ENCODE assay signal across 23 mouse cellular contexts in the genomic region with DNA sequence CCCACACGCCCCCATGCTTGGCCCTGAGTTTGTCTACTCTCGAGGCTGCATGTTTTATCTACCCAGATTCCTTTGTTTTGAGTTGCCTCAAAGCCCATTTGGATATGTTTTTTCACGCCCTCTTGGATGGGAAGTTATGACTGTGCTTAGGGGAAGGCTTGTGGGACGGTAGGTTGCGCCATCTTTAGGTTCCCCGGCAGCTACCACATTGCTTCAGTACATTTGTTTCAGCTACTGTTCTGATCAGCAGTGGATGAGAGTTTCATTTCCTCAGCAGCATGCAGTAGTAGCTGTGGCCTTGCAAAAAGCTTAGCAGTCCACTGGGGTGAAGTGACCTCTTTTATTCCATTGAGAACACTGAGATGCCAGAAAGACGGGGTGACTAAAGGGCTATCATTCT.
DNase-seq lines count a peak whose midpoint lies in the region; ATAC-seq and TF ChIP-seq lines count a peak whose summit lies in the region.
"Had no signal": no experiment of that assay in that cellular context is flagged by ENCODE, and none has a peak within 500 bp of the region (broad histone marks: within the 10 kb centered on the region; RNA-seq: fewer than 3 reads in every experiment).

No protein-coding gene starts in this region.

- no peak for TF ChIP-seq POLR2A in bone marrow macrophage, adult 2 months (IDR thresholded peaks at IDR 0.05; ENCODE audit: borderline replicate concordance, low read depth, low read length)

- H3K27me3 ChIP-seq in liver, embryonic 16.5 days (ENCODE audit: control insufficient read depth, insufficient read depth, low read depth, low read length), result no peaks in the 10 kb centered on the region
- H3K27me3 ChIP-seq in hindbrain, embryonic 16.5 days (replicated peaks; ENCODE audit: control insufficient read depth, insufficient read depth, low read length), result no peaks in the 10 kb centered on the region
- H3K27me3 ChIP-seq: hindbrain, embryonic 15.5 days; limb, embryonic 15.5 days; midbrain, embryonic 15.5 days had no signal

- no peaks in the 10 kb centered on the region for H3K4me1 ChIP-seq in liver, embryonic 16.5 days (ENCODE audit: control insufficient read depth, low read depth, low read length)
- H3K4me1 ChIP-seq in bone marrow macrophage, adult 2 months (ENCODE audit: control insufficient read depth, insufficient read depth, low read length), result peaks cover 27% of the 10 kb centered on the region
- H3K4me1 ChIP-seq in hindbrain, embryonic 16.5 days (ENCODE audit: control insufficient read depth, insufficient read depth, low read depth, low read length), result no peaks in the 10 kb centered on the region
- H3K4me1 ChIP-seq: forebrain, embryonic 10.5 days; heart, embryonic 10.5 days; limb, embryonic 15.5 days had no signal

- no peak overlapping the region for H3K4me3 ChIP-seq in liver, embryonic 16.5 days (ENCODE audit: low read depth, low read length)
- no peak overlapping the region for H3K4me3 ChIP-seq in bone marrow macrophage, adult 2 months (ENCODE audit: insufficient read depth, low read length)
- no peak overlapping the region for H3K4me3 ChIP-seq in hindbrain, embryonic 16.5 days (ENCODE audit: low read length)
- H3K4me3 ChIP-seq: forebrain, embryonic 10.5 days; heart, embryonic 10.5 days; hindbrain, embryonic 15.5 days; left cerebral cortex, adult 2 months; limb, embryonic 15.5 days; midbrain, embryonic 15.5 days had no signal

- 54% methylated on average over 7 of the region's 7 CpGs for WGBS in liver, embryonic 16.5 days (ENCODE audit: insufficient replicate concordance)
- WGBS in hindbrain, embryonic 16.5 days, result 81% methylated on average over 7 of the region's 7 CpGs

- no peaks in the 10 kb centered on the region for H3K36me3 ChIP-seq in liver, embryonic 16.5 days (ENCODE audit: control insufficient read depth, insufficient read depth)
- H3K36me3 ChIP-seq in hindbrain, embryonic 16.5 days (ENCODE audit: control insufficient read depth, insufficient read depth, low read length), result no peaks in the 10 kb centered on the region
- H3K36me3 ChIP-seq: forebrain, embryonic 10.5 days; heart, embryonic 10.5 days; hindbrain, embryonic 15.5 days; limb, embryonic 15.5 days; midbrain, embryonic 15.5 days had no signal

- no peak overlapping the region for H3K9ac ChIP-seq in liver, embryonic 16.5 days (ENCODE audit: low read depth, low read length)
- H3K9ac ChIP-seq in hindbrain, embryonic 16.5 days (ENCODE audit: low read depth, low read length), result no peak overlapping the region
- H3K9ac ChIP-seq: hindbrain, embryonic 15.5 days; limb, embryonic 15.5 days; midbrain, embryonic 15.5 days had no signal

- H3K27ac ChIP-seq in liver, embryonic 16.5 days (ENCODE audit: low read length), result no peak overlapping the region
- H3K27ac ChIP-seq in bone marrow macrophage, adult 2 months (ENCODE audit: insufficient read depth, low read depth, low read length), result peak overlapping the region; percentile 70
- no peak overlapping the region for H3K27ac ChIP-seq in hindbrain, embryonic 16.5 days (ENCODE audit: low read depth, low read length)
- H3K27ac ChIP-seq: forebrain, embryonic 10.5 days; heart, embryonic 10.5 days; hindbrain, embryonic 15.5 days; left cerebral cortex, adult 2 months; limb, embryonic 15.5 days; midbrain, embryonic 15.5 days had no signal

- no peaks in the 10 kb centered on the region; the same call in 1 of the 2 replicates for H3K9me3 ChIP-seq in liver, embryonic 16.5 days (replicated peaks; ENCODE audit: control insufficient read depth, low read length)
- H3K9me3 ChIP-seq in hindbrain, embryonic 16.5 days (ENCODE audit: control insufficient read depth, low read length), result peaks cover 3% of the 10 kb centered on the region; the same call in 1 of the 2 replicates
- H3K9me3 ChIP-seq: forebrain, embryonic 10.5 days; heart, embryonic 10.5 days; hindbrain, embryonic 15.5 days; limb, embryonic 15.5 days; midbrain, embryonic 15.5 days had no signal

- 0 out of 2 replicates have a peak, but pooled peaks have one; percentile 16 for TF ChIP-seq CTCF in bone marrow macrophage, adult 2 months (IDR thresholded peaks at IDR 0.05; ENCODE audit: low read depth, low read length)

- ATAC-seq in liver, embryonic 16.5 days (ENCODE audit: low read depth), result peak; percentile 51; the same call in 1 of the 2 replicates
- ATAC-seq in granulocyte monocyte progenitor cell, adult 5-6 weeks (replicated peaks; ENCODE audit: poor library complexity, severe bottlenecking), result peak; percentile 99
- no peak for ATAC-seq in inflammation-experienced regulatory T-cells, adult 6 months
- no peak for ATAC-seq in hindbrain, embryonic 16.5 days
- ATAC-seq: forebrain, embryonic 16.5 days; intestine, embryonic 16.5 days; midbrain, embryonic 15.5 days had no signal

- no peak for DNase-seq in liver
- peak; percentile 13 to 29 for DNase-seq in monocyte, adult 2 months (ENCODE audit: low read depth in 1 of 2, low spot score in 2 of 2)
- no peak for DNase-seq in spleen, adult 18-20 months
- DNase-seq: adrenal gland, postnatal 10 days; cerebellum, adult 9-11 months; gastrocnemius, postnatal 25 days; heart, postnatal 4 days; kidney, adult 9 months; right cerebral cortex, postnatal 14 days; thymus, postnatal 25 days had no signal

- no peak overlapping the region for H3K4me2 ChIP-seq in liver, embryonic 16.5 days (ENCODE audit: low read depth, low read length)
- no peak overlapping the region for H3K4me2 ChIP-seq in hindbrain, embryonic 16.5 days (ENCODE audit: low read length)
- H3K4me2 ChIP-seq: hindbrain, embryonic 15.5 days; limb, embryonic 15.5 days; midbrain, embryonic 15.5 days had no signal

Comparison
In these comparisons a context has a peak if more than half of its experiments do, and no peak if none do; other contexts are left out.
1. ATAC-seq: peak in liver, embryonic 16.5 days (single experiment) and granulocyte monocyte progenitor cell, adult 5-6 weeks (single experiment); none in inflammation-experienced regulatory T-cells, adult 6 months (single experiment) and hindbrain, embryonic 16.5 days (single experiment).
2. DNase-seq: peak in monocyte, adult 2 months (2 of 2); none in liver (single experiment) and spleen, adult 18-20 months (0 of 2).